Mouse (Mus musculus): ENCODE measurements around the gene Taz. TPM values are rescaled to one million over a fixed set of nuclear protein-coding genes. Genes with fewer than 3 reads are reported as not detected.

Taz gene
- total RNA-seq (2021), result 10 to 100 TPM; 48.4 to 51.9 TPM

DNA sequence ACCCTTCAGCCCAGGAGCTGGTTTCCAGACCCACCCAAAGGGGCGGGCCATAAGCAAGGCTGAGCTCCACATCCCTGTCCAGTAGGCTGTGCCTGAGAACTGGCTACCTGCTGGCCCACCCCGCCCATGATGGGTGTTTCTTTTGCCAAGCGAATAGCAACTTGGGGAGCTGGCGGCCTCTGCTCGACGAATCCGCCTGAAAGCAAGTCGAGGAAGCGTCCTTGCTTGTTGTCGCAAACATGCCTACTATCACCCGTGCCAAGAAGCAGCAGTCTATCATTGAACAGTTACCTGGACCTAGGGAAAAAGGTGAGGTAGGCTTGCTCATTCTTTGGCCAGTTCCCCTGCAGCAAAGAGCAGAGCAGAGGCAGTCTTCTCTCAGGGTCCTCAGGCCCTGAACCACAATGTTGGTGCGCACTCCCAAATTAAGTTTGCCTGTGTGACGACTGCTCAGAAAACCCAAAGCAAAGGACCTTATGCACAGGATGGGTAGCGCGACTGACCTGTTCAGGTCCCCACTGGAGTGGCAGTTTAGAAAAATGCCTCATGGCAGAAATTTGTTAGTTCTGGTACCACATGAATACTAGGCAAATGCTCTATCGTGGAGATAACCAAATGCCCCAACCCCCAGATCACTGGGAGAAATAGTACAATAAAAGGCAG lies at the start of gene Taz, which contains the start of gene Dnase1l1:
TSS of gene Taz (plus strand) at position 181 of the 663 bp plus-strand sequence.
TSS of gene Dnase1l1 (minus strand) at position 606 of the 663 bp plus-strand sequence.
- peak; percentile 72 to 73 for DNase-seq
- intact Hi-C loops (cut with DNase I), result no loop called here

DNA sequence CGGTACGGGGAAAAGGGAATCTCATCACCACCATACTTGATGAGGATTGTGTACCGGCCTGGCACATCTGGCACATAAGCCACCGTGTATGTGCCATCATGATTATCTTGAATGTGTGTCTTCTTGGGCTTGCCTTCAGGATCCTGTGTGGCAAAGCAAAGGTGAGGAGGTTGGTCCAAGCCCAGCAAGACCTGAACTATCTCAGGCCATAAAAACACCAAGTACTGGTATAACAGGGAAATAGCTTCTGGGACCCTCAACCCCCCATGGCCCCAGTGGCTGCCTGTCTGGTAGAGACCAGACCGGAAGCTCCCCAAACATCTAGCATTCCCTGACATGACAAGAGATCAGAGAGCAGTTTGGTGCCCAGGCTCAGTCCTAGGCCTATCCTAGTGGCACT lies 48.5 kb upstream of the Taz start:
- intact Hi-C loops (cut with DNase I), result no loop called here
- DNase-seq, result no peak

- no peak for DNase-seq
- intact Hi-C loops (cut with DNase I), result no loop called here
Measured at GRCm38 (mm10) chrX:74240332-74240731, 41.4 kb upstream of the Taz start.

DNA sequence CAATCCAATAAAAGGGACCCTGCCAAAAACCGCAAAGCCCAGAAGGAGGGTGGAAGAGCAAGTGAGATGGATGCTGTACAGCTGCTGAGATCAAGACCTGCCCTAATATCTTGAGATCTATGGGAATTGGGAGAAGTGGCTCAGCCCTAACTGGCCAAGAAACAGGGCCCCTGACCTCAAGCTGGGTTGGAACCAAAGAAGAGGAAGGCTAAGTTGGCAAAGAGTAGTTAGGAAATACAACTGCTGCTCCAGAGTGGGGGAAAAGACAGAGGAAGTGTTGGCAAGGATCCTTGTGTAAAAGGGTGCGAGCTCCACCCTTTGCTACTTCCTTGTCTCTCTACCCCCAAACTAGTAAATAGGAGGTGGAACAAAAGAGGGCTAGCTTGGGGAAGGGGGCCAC lies 38.3 kb upstream of the Taz start:
- DNase-seq, result no peak
- intact Hi-C loops (cut with DNase I), result no loop called here

DNA sequence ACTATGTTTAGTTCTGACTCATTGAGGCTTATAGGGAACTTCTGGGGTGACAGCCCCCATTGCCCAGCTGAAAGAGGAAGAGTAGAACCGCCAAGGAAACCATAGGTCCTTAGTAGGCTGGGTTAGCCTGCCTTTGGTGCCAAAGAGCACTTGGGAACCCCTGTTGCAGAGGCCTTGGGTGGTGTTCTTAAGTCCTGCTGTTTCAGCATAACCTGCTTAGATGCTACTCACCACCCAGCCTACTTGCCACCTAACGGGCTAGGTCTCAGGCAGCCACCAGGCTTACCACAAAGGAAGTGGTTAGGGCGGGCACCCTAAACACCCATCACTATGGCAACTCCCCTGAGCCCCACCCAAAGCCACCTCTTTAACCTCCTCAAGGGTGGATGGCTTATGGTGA lies 37.9 kb upstream of the Taz start:
- intact Hi-C loops (cut with DNase I), result no loop called here
- peak; percentile 13 to 21 for DNase-seq

GRCm38 (mm10) chrX:74244614-74245083 lies 37.1 kb upstream of the Taz start:
- DNase-seq, result peak; percentile 52 to 56
- intact Hi-C loops (cut with DNase I), result loop anchor here (5.0 kb wide), 2 partner anchors 108 to 127 kb away; partner anchors contain the start of gene Lage3

- DNase-seq, result no peak
- intact Hi-C loops (cut with DNase I), result loop anchor here (5.0 kb wide), 2 partner anchors 107 to 128 kb away; partner anchors contain the start of gene Lage3
Measured at GRCm38 (mm10) chrX:74245107-74245506, 36.6 kb upstream of the Taz start.

DNA sequence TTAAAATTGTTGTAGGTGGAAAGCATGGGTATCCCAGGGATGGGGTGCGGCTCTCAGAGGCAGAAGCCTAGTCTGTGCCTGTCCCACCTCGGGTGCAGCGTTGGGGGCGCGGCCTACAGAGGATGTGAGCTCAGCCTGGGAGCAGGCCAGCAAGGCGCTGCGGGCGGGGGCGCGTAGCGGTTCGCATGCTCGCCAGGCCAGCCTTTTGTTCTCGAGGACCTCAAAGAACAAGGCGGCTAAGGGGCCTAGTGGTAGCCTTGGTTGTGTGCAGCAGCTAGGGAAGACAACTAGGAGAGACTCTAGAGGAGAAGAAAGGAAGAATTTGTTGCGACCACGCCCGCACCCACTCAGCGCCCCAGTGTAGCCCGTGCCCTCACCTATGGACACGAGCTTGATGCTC lies 36.0 kb upstream of the Taz start:
- peak; percentile 81 to 83 for DNase-seq
- intact Hi-C loops (cut with DNase I), result loop anchor here (2.0 to 5.0 kb wide), 3 partner anchors 107 to 223 kb away; partner anchors contain the start of genes Irak1 and Lage3

- peak; percentile 81 to 83 for DNase-seq
- intact Hi-C loops (cut with DNase I), result loop anchor here (2.0 to 5.0 kb wide), 3 partner anchors 106 to 223 kb away; partner anchors contain the start of genes Irak1 and Lage3
Measured at GRCm38 (mm10) chrX:74246213-74246681, 35.5 kb upstream of the Taz start.

- intact Hi-C loops (cut with DNase I), result loop anchor here (2.0 to 5.0 kb wide), 3 partner anchors 106 to 224 kb away; partner anchors contain the start of genes Irak1 and Lage3
Measured at GRCm38 (mm10) chrX:74246693-74247092, 35.0 kb upstream of the Taz start.

GRCm38 (mm10) chrX:74248651-74249050 lies 33.1 kb upstream of the Taz start:
- DNase-seq, result peak; percentile 67 to 73
- intact Hi-C loops (cut with DNase I), result loop anchor here (1.0 to 5.0 kb wide), 3 partner anchors 104 to 165 kb away; partner anchors contain the start of gene Lage3

More at GRCm38 (mm10) chrX:74246693-74247092, 35.0 kb upstream of the Taz start:
- no peak for DNase-seq

DNA sequence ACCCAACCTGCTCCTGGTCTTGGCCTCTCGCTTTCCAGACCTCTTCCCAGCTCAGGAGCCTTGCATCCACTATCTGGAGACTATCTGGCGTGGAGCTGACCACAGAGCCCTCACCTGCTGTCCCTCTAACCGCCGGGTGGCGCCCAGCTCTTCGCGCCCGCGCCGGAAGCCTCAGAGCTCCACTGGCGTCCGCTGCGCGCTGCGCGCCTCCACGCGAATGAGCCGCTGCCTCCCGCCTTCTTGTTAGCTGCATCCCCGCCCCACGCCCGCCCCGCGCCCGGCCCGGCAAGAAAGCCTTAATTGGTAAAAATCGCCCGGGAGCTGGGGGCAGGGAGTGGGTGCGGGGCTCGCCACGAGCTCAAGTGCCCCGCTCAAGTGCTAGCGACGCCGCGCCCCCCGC lies 32.1 kb upstream of the Taz start, which contains the start of gene Flna:
TSS of gene Flna (minus strand) at position 206 of the 400 bp plus-strand sequence.
- intact Hi-C loops (cut with DNase I), result loop anchor here (5.0 kb wide), 2 partner anchors 103 to 132 kb away; partner anchors contain the start of gene Lage3
- peak; percentile 62 to 74 for DNase-seq

- intact Hi-C loops (cut with DNase I), result loop anchor here (2.0 kb wide), 1 partner anchor 14 kb away; no protein-coding TSS in a partner anchor
- DNase-seq, result peak; percentile 82
Measured at GRCm38 (mm10) chrX:74254153-74254887, 27.4 kb upstream of the Taz start, which contains the start of gene Emd. TSS of gene Emd (plus strand) at chrX:74254687.

GRCm38 (mm10) chrX:74254888-74255565 lies 26.7 kb upstream of the Taz start:
- intact Hi-C loops (cut with DNase I), result loop anchor here (2.0 kb wide), 1 partner anchor 14 kb away; no protein-coding TSS in a partner anchor
- no peak for DNase-seq

DNA sequence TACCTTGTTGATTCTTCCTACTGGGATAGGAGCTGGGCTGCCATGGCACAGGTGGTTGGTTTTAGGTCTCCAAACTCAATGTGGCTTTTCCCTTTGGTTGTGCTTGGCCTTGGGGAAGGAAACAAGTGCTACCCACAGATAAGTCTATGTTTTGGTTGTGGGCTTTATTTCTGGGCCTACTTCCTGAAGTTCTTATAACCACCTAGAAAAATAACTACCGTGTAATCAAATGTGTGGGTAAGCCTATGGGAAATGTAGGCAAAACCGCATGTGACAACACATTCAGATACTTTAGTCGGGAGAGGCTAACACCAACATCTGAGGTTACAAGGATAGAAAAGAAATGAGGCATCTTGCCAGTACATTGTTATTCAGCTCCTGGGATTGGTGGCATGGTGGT lies 24.0 kb upstream of the Taz start:
- intact Hi-C loops (cut with DNase I), result no loop called here
- DNase-seq, result no peak

GRCm38 (mm10) chrX:74269736-74270061 lies 12.0 kb upstream of the Taz start:
- intact Hi-C loops (cut with DNase I), result loop anchor here (2.0 kb wide), 1 partner anchor 15 kb away; the partner anchor contains the start of gene Emd
- no peak for DNase-seq

GRCm38 (mm10) chrX:74270062-74270901 lies 11.4 kb upstream of the Taz start, which contains the start of gene Rpl10:
TSS of gene Rpl10 (plus strand) at chrX:74270812.
- peak; percentile 83 to 87 for DNase-seq
- intact Hi-C loops (cut with DNase I), result no loop called here

- intact Hi-C loops (cut with DNase I), result no loop called here
- DNase-seq, result peak; percentile 14 to 25
Measured at GRCm38 (mm10) chrX:74270902-74271551, 10.7 kb upstream of the Taz start.
